Mouse (Mus musculus) stomach, adult 2 months (tissue): Measurements from ENCODE around the gene Icosl. TPM values are rescaled to one million over a fixed set of nuclear protein-coding genes. Genes with fewer than 3 reads are reported as not detected.

Experiments used
- polyA plus RNA-seq: library from polyadenylated mRNA; depleted of rRNA; stranded (reverse); fragments of >200 nt; gene quantifications from 2 replicates; pipeline ENCODE4 v1.2.3, GENCODE M21; 2012; rRNA removed

Gene Icosl
- 6.0 and 9.5 TPM in 2 replicates for polyA plus RNA-seq

GRCm38 (mm10) chr10:78069101-78070011 is at the start of gene Icosl:
TSS of gene Icosl (plus strand) at chr10:78069302.

GRCm38 (mm10) chr10:78041647-78042046 is 27.5 kb upstream of the Icosl start, which contains the start of gene Dnmt3l:
TSS of gene Dnmt3l (plus strand) at chr10:78041947.

GRCm38 (mm10) chr10:78043406-78043836 is 25.7 kb upstream of the Icosl start, which contains the start of gene Aire:
TSS of gene Aire (minus strand) at chr10:78043610.

Other genes with a start within 250 kb of the Icosl start
- gene Krtap10-4, start 242.2 kb upstream of the Icosl start, polyA plus RNA-seq: not detected in 2 replicates
- not detected in 2 replicates for gene Krtap10-10, start 233.4 kb upstream of the Icosl start, polyA plus RNA-seq
- not detected in 2 replicates for gene Gm36176, start 222.5 kb upstream of the Icosl start, polyA plus RNA-seq
- not detected in 2 replicates for gene Gm10318, start 216.4 kb upstream of the Icosl start, polyA plus RNA-seq
- gene Gm3285, start 207.3 kb upstream of the Icosl start, polyA plus RNA-seq: not detected in 2 replicates
- gene Lrrc3, start 166.8 kb upstream of the Icosl start, polyA plus RNA-seq: 4.4 and 4.7 TPM in 2 replicates
- 0.29 and 0.33 TPM in 2 replicates for gene Trpm2, start 98.7 kb upstream of the Icosl start, polyA plus RNA-seq
- gene 1810043G02Rik, start 90.8 kb upstream of the Icosl start, polyA plus RNA-seq: 17.7 and 24.3 TPM in 2 replicates
- gene Pfkl, start 59.2 kb upstream of the Icosl start, polyA plus RNA-seq: 40.4 and 50.6 TPM in 2 replicates
- 0.80 and 1.3 TPM in 2 replicates for gene Dnmt3l, start 27.4 kb upstream of the Icosl start, polyA plus RNA-seq
- gene Aire, start 25.7 kb upstream of the Icosl start, polyA plus RNA-seq: 0.45 and 0.79 TPM in 2 replicates
- gene D10Jhu81e, start 100.5 kb downstream of the Icosl start, polyA plus RNA-seq: 110 and 194 TPM in 2 replicates
- gene Pwp2, start 115.8 kb downstream of the Icosl start, polyA plus RNA-seq: 2.9 and 3.7 TPM in 2 replicates
- gene Trappc10, start 175.3 kb downstream of the Icosl start, polyA plus RNA-seq: 24.2 and 27.8 TPM in 2 replicates